Mouse (Mus musculus): Measurements from ENCODE around the gene Ccr5. TPM values are rescaled to one million over a fixed set of nuclear protein-coding genes. Genes with fewer than 3 reads are reported as not detected.
"Not testable (repeated sequence)": the region's sequence is repeated elsewhere in the genome, so short reads cannot be mapped to it uniquely, and the experiment has no call there.

Ccr5 gene
- polyA plus RNA-seq (2017; shearing (Covaris generic)), result 100 to 1,000 TPM in 1 of 3 experiments, 1 to 10 TPM in 2; 2.6 to 101 (median 7.8) TPM

DNA sequence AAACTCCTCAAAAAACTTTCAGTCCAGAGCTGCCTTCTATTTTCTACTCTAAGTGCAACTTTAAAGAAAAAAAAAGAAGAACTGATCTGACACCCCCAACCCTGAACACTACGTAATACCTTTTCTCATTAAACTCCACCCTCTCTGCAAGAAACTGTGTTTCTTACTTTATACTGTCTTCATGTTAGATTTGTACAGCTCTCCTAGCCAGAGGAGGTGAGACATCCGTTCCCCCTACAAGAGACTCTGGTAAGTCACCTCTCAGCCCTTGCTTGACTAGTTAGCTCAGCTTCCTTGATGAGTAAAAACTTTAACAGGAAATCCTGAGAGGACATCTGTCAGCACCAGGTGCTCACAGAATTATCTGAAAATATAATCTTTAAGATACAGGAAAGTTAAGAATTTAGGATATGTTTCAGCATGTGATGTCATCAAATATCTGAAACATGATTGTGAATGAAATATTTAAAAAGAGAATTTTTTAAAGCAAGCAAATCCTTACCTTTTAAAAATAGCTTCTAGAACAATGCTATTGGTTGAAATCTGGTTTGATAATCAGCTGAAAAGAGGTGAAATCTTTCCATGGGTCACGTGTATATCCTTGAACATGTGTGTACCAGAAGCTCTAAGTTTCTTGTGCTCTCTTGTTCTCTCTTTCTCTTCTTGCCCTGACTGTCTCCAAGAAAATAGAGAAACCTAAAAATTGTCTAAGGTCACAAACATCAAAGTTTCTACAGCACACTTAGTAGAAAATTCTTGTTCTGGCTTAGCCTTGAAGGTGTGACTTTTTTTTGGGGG, at the start of gene Ccr5:
Ccr5 (plus strand) TSS at position 157 of the 798 bp plus-strand sequence.
- ATAC-seq, result peak; percentile 78

DNA sequence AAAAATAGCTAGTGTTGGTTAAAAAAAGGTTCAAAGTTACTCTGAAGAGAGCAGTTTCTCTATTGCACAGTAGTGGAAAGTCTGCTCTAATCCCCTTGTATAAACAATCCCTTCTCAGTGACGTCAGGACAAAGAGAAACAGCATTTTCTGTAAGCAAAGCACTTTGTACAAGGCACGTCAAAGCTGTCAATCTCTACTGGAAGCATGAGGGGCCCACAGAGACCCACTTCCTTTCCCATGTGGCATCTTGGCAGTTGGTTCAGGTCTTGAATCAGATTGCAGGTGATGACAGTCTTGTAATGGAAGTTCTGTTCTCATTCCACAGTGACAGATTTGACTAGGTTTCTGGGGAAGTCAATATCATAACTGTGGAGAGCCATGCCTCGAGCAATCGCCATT, 41.5 kb upstream of the Ccr5 start:
- ATAC-seq, result peak; percentile 93

DNA sequence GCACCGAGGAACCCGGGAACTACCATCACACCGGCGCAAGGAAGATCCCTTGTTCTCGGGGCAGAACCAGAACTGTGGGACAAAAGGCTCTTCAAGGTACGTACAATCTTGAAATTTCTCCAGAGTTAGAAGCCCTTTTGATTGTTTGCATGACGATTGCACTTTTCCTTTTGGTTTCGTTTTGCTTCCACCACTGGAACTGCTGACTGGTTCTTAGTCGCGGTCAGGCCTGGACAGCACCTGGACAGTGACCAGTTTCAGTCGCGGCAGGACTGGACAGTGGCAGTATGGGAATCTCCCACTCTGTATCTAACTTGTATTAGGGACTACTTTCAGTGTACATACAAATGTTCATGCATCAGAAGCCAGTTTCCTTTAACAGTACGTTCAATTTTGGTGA, 40.9 kb upstream of the Ccr5 start:
- not testable (repeated sequence) for ATAC-seq

DNA sequence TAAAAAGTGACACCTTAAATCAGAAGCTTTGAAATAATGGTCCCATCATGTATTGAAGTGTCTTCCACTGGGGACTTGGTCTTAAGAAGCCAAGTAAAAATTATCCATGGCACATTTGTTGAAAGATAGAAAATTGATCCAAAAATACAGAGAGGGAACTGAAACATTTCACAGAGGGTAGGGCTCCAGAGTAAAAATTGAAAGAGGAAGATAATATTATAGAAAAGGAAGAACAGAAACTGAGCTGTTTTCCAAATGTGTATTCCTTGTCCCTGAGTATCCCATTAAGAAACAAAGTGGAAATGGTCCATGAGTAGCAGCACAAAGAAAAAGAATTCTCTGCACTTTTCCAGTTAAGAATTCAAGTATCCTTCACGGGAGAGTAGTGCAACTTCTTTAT, 30.9 kb upstream of the Ccr5 start:
- ATAC-seq, result no peak

DNA sequence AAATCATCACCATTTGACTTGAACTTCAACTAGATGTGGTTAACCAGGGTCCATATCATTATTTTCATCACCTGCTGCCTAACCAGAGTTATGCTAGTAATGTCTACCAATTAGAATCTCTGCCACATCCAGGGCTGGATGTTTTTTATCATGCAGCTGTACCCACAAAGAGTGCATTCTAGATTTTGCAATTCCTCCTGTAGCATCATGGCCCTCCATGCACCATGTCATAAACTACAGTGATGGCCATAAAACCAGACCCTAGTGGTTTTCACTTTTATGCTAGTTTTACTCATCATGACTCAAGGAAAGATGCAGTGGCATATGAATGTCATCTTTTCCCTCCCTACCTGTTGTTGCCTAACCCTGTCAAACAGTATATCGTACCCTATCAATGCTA, 22.2 kb upstream of the Ccr5 start:
- ATAC-seq, result no peak

DNA sequence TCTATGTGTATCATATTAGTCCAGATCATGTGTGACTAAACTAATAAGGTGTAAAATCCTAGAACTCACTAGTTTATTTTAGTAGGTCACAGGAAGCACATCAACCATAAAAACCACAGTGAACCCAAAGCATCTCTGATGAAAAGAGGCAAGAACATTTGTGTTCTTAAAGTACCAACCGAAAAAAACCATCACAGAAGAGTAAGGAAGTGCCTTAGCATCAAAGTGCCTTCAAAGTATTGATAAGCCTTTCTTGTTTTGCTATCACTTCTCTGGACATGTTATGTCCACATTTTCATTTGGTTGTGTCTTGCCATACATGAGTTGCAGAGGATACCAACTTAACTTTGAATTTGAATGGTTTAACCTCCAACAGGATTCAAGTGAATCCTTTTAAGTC, 21.0 kb upstream of the Ccr5 start:
- peak; percentile 60 for ATAC-seq

DNA sequence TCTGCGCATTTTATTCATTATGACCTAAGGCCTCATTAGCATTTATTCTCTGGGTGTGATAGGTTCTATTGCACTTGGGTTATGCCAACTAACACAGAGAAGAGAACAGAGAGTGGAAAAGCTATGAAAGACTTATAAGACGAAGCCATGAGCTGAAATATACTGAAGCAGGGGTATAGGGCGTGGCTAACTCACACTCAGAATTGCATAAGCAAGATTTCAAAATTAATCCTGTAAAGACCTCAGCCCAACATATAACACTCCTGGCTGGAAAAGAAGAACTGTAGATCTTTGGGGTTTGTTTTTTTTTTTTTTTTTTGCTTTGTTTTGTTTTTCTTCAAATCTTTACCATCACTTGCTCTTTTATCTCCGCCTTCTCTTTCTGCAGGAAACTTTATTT, 19.6 kb upstream of the Ccr5 start, which contains the start of gene Ccr2:
Ccr2 (plus strand) TSS at position 228 of the 400 bp plus-strand sequence.
- no peak for ATAC-seq

DNA sequence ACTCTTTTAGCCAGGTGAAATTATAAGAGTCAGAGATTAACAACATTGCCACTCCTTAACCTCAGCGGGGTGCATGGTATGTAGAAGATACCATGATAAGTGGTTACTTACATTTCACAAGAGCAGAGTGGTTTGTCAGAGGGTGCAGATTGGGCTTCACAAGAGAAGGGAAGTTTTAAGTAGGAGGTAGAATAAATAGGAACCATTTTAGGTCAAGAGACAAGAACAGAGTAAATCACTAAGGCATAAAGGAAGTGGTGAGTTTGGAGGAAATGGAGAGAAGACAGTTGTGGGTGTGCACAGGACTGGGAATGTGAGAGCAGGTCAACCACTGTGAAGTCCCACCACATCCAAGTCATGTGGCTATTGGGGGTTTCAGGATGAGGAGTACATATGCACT, 18.1 kb upstream of the Ccr5 start:
- no peak for ATAC-seq

DNA sequence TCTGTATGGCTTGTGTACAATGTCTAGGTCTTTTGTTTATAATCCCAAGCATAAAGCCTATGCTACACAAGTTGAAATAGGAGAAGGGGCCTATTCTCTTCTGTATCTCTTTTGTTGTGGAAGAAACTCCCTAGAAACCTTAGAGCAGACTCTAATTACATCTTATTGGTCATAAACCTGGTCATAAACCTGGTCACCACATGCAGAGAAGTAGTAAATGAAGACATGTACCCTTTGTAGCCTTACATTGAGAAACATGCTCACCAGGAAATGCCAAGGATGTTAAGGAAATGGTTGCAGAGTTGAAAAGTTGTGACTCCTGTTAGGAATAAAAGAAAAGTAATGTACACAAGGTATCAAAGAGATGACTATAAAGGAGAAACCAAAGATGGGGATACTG, 16.1 kb upstream of the Ccr5 start:
- ATAC-seq, result no peak

DNA sequence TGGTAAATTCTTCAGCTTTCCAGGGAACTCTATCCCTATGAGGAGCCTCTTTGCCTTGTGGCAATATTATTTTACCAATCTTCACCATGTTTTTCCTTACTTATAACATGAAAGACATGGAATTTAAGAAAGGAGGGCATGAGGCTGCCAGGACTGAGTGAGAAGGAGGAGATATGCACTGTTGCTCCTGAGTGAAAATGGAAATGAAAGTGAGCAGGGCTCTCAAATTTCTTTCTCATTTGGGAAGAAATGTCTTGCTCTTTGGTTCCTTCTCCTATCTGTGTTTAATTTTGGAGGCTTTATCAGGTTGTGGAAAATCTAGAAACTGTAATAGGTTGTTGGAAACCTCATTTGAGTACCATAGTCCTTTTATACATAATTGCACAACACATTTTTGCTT, 14.1 kb upstream of the Ccr5 start:
- ATAC-seq, result no peak

DNA sequence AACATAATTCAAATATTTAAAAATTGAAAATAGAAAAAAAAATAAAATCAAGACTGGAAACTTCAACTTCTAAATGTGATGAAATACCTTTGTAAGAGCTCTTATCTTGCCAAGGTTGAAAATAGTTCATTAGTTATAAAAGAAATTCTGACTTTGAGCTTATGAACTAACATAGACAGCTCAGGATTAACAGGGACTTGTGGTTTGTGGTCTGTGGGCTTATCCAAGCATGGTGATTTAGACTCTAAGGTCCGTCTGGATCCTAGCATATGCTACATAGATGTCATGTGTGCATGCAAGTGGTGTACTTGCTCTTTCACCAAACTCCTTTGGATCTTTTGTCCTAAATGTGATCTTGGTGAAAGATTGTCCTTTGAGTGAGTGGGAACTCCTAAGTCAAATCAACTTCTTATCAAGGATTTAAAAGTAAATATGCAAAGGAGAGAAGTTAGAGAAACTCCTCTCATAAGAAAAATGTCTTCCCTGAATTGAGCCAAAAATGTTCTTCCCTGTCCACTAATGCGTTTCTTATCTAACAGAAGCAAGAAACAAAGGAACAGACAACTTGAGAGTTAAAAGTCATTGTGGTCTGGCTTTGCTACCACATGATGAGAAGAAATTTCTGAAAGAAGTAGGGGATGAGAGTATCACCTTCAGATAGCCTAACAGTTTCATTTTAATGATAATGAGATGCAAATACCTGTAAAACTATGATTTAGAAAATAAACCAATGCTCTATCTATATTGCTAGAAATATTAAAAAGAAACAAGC, 12.8 kb upstream of the Ccr5 start:
- ATAC-seq, result no peak

DNA sequence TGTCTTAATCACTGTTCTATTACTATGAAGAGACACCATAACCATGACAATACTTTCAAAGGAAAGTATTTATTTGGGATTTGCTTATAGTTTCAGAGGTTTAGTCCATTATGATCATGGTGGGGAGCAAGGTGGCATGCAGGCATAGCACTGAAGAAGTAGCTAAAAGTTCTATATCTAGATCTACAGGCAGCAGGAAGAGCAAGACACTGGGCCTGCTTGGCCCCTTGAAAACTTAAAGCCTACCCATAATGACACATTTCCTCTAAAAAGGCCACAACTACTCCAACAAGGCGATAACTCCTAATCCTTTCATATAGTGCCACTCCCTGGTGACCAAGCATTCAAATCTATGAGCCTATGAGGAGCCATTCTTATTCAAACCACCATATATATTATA, 9.3 kb upstream of the Ccr5 start:
- ATAC-seq, result no peak

DNA sequence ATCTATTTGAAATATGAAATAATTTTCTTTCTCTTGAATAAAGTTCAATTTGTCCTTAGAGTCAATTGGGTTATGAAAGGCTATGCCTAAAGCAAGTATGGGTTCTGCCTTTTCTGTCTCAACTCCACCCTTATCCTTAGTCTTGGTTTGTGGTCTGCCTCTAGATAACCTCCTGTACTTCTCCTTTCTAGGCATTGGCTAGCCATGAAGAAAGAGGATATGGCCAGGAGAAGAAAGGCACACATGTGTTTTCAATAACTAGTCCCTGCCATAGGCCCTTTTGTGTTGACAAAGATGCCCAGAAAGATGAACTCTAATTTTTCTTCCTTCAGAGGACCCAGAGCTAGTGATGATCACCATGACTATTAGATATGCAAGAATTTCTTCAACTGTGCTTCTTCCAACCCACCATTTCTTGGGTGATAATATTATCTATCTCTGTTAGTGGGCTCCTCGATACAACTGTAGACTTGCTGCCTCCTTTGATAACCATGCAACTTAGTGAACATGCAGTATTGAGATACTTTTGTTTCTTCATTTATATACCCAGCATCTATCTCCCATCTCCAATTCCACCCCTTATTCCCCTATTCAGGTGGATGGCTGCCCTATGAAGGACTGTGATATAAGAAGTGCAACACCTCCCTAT, 8.6 kb upstream of the Ccr5 start:
- ATAC-seq, result no peak

DNA sequence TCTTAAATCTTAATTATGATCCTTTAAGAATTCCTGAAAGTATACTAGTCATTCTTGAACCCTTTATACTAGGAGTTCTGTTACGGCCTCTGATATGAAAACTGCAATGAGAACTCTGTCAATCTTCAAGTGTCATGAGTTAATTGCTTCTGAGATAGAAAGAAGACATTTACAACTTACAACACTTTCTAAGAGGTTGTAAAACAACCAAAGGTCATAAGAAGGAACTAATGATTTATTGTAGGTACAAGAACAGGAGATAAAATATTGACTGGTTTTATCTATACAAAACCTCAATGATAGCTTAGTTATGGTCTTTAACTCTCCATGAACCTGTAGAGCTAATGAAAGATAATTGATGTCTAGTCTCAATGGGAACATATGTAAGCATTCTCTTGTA, 7.6 kb upstream of the Ccr5 start:
- ATAC-seq, result no peak

DNA sequence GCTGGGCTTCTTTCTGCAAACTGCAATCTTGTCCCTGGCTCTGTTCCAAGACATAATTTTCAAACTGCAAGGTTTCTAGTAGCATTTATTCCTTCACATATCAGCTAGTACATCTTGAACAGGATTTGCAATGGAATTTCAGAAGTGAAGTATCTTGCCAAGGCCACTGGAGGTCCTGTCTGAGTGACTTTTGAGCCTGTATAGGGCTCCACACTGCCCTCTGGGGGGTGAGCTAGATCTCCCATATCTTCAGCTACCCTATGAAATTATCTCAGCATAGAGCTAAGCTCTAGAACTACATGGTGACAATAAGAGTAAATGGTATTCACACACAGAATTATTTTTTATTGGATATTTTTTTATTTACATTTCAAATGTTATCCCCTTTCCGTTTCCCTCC, 2.9 kb upstream of the Ccr5 start:
- peak; percentile 71 for ATAC-seq

DNA sequence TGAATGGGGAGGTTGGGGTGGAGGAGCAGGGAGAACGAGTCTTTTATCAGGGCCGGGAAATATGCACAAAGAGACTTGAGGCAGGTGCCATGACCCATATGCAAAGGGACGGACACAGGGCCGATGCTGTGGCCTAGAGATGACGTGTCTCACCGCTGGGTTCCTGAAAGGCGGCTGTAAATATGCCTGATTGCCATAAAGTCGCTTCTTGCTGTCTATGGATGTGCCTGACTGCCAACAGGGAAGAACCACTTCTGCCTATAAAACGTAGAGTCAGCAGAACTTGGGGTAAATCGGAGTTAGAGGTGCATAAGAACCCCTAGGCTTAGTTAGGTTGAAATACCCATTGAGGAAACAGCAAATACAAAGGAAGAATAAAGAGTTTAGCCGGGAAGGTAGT, 4.2 kb downstream of the Ccr5 start:
- ATAC-seq, result no peak

DNA sequence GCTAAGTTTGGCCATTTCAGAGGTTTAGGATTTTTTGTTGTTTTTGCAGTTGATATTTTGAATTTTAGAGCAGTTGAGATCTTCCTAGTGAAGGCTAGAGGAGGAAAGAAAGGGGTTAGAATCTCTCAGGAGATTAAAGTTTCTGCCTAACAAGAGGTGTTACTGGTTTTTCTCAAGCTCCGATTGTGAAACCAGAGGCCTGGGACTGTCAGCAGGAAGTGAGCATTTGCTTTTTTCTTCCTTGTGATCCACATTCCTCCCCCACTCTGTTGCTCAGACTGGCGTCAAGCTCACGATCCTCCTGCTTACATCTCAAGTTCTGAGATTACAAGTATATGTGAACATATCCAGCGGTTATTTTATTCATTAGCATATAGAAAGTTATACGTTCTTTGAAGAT, 5.0 kb downstream of the Ccr5 start:
- ATAC-seq, result peak; percentile 20

DNA sequence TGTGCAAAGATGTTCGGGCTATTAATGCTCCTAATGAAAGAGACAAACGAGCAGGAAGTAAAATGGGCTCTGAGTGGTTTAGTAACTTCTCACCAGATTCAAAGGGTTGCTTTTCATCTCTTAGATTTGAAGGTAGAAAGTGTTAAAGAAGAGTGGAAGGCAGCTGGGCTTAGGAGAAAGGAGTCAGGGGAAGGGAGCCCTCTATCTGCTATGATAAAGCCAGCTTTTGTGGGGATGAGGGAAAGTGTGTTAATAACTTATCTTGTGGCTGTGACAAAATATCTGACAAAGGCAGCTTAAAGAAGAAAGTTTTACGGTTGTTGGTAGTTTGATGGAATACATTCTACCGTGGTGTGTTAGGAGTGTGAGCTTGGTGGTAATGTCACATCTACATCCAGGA, 6.1 kb downstream of the Ccr5 start:
- ATAC-seq, result no peak

DNA sequence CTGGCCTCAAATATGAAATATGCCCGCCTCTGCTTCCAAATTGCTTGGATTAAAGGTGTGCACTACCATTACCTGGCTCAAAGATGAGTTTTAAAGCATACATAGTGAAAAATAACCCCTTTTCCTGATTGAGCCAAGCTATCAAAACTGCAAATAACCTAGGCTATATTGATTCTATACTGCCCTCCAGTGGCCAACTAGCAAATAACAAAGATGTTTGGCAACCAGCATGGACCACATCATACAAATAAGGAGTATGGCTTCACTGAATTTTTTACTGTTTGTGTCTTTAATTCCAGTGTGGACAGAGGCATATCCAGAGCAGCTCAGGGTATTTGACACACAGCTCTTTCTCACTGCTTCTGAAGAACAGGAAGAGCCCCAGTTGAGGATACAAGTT, 7.0 kb downstream of the Ccr5 start:
- ATAC-seq, result peak; percentile 42

DNA sequence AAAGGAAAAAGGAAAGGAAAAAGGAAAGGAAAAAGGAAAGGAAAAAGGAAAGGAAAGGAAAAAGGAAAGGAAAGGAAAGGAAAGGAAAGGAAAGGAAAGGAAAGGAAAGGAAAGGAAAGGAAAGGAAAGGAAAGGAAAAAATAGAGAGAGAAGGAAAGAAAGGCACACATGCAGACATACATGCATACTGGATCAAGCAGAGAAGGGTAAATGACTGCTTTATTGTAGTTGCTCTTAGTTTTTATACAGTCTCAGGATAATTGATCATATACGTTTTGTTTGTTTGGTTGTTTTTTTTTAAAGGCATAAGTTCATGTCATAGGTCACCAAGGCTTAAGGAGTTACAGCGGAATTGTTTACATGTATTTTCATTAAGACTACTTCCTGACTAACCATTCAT, 11.6 kb downstream of the Ccr5 start:
- ATAC-seq, result peak; percentile 60

DNA sequence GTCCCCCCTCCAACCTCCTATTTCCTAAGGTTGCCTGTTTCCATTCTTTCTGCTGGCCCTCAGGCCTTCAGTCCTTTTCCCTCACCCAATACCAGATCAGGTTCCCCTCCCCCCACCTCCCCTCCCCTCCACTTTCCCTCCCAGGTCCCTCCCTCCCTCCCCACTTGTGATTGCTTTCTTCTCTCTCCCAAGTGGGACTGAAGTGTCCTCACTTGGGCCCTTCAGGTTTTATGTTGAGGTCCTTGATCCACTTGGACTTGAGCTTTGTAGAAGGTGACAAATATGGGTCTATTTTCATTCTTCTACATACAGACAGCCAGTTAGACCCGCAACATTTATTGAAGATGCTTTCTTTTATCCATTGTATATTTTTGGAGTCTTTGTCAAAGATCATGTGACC, 13.6 kb downstream of the Ccr5 start:
- ATAC-seq, result not testable (repeated sequence)

DNA sequence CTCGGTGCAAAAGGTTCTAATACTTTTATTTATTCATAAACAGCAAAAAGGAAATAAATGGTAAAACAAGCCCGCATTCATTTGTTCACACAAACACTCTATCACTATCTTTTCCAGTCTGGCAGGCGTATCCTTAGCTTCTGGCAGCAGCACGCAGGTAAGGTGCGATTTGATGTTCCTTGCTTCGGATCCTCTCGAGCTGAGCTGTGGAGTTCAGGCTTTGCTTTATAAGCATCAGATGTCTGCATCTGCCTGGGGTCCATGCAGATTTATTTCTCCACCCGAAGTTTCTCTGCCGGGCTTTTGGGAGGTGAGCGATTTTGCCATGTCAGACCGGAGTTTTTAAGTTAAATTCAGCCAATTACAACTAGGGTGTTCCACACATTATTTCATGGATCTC, 16.3 kb downstream of the Ccr5 start:
- no peak for ATAC-seq

DNA sequence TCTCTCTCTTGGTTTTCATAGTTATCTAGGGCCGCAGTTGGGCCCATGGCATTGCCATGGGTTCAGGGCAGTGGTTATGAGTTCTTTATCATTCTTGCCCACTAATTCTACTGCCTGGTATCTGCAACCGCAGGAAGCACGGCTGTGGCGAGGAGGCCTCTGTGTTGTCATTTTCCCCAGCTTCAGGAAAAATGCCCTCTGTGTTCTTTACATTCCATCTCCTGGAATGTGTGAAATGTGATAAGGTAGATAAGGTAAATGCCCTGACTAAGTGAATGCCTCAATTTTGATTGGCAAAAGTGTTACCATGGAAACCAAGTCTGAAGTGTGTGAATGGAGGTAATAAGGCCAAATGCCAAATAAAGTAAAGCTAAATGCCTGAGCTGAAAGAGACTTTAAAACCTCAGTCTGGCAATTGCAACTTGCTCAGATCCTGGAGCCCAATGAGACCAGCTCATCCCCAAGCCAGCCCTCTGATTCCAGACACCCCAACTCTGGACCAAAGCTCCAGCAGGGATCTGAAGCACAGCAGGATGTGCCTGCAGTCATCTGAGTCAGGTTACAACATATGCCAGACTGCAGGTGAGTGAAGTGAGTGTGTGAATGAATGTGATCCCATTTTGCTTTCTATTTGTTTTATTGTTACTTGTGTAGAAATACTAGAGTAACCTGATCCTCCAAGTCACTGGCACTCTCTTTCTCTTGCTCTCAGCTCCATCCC, 16.9 kb downstream of the Ccr5 start:
- no peak for ATAC-seq

All from inflammation-experienced regulatory T-cells, adult 6 months (primary cell).